In the genomic region with DNA sequence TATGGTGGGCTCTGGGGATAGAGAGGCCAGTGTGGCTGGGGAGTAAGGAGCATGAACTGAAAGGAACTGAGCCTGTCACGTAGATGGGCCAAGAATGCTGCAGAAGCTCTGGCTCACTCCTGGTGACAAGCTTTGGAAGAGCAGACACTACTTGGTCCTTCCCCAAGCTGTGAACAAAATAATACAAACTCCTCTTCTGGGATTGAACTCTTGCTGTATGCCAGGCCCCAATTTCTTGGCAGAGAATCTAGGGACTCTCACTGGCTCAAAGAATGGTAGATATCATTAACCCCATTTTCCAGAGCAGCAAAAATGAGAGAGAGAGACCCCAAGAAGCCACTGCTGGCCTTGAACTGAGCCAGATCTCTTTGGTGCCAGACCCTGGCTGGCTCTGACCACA, we compare ENCODE assay signal across 8 mouse cellular contexts. TPM values are rescaled to one million over a fixed set of nuclear protein-coding genes. Genes with fewer than 3 reads are reported as not detected.
DNase-seq lines count a peak whose midpoint lies in the region; ATAC-seq lines count a peak whose summit lies in the region.

No protein-coding gene starts in this region.

- intact Hi-C loops in left cerebral cortex, postnatal 14 days (cut with DNase I): no loop called here

- H3K4me2 ChIP-seq in neural tube, embryonic 11.5 days (ENCODE audit: low read depth): peak overlapping the region; percentile 95
- peak overlapping the region; percentile 78 for H3K4me2 ChIP-seq in heart, embryonic 16.5 days (ENCODE audit: low read depth, low read length)
- H3K4me2 ChIP-seq in liver, embryonic 16.5 days (ENCODE audit: low read depth, low read length): peak overlapping the region; percentile 25; the same call in 1 of the 2 replicates

- no peaks in the 10 kb centered on the region for H3K9me3 ChIP-seq in neural tube, embryonic 11.5 days (ENCODE audit: control insufficient read depth, low read length)
- no peaks in the 10 kb centered on the region for H3K9me3 ChIP-seq in heart, embryonic 16.5 days (replicated peaks; ENCODE audit: control insufficient read depth, low read length)
- no peaks in the 10 kb centered on the region for H3K9me3 ChIP-seq in liver, embryonic 16.5 days (replicated peaks; ENCODE audit: control insufficient read depth, low read length)

- no peak for DNase-seq in neural tube, embryonic 11.5 days (ENCODE audit: low spot score)
- no peak for DNase-seq in neural tube, embryonic 10.5 days (ENCODE audit: extremely low spot score, low spot score)
- no peak for DNase-seq in left cerebral cortex, postnatal 14 days (ENCODE audit: low spot score in 2 of 2)
- DNase-seq in layer of hippocampus, adult 18-20 months (ENCODE audit: low spot score in 2 of 2): no peak
- no peak for DNase-seq in kidney, postnatal 4 days
- DNase-seq in adrenal gland, postnatal 14 days: no peak

- peaks cover 30% of the 10 kb centered on the region for H3K4me1 ChIP-seq in neural tube, embryonic 11.5 days (ENCODE audit: control insufficient read depth, insufficient read depth, low read length)
- peaks cover 16% of the 10 kb centered on the region for H3K4me1 ChIP-seq in heart, embryonic 16.5 days (ENCODE audit: control insufficient read depth, insufficient read depth, low read length)
- peaks cover 6% of the 10 kb centered on the region for H3K4me1 ChIP-seq in liver, embryonic 16.5 days (ENCODE audit: control insufficient read depth, low read depth, low read length)

- no peaks in the 10 kb centered on the region for H3K36me3 ChIP-seq in neural tube, embryonic 11.5 days (ENCODE audit: control insufficient read depth, insufficient read depth, low read length)
- H3K36me3 ChIP-seq in heart, embryonic 16.5 days (ENCODE audit: control insufficient read depth, insufficient read depth): no peaks in the 10 kb centered on the region
- no peaks in the 10 kb centered on the region for H3K36me3 ChIP-seq in liver, embryonic 16.5 days (ENCODE audit: control insufficient read depth, insufficient read depth)

- H3K27ac ChIP-seq in neural tube, embryonic 11.5 days (ENCODE audit: low read depth, low read length): peak overlapping the region; percentile 68
- no peak overlapping the region for H3K27ac ChIP-seq in heart, embryonic 16.5 days (ENCODE audit: low read length)
- no peak overlapping the region for H3K27ac ChIP-seq in liver, embryonic 16.5 days (ENCODE audit: low read length)

- peaks cover 12% of the 10 kb centered on the region for H3K27me3 ChIP-seq in neural tube, embryonic 11.5 days (ENCODE audit: control insufficient read depth, insufficient read depth, low read length)
- peaks cover 54% of the 10 kb centered on the region for H3K27me3 ChIP-seq in heart, embryonic 16.5 days (ENCODE audit: control insufficient read depth, insufficient read depth, low read length)
- H3K27me3 ChIP-seq in liver, embryonic 16.5 days (ENCODE audit: control insufficient read depth, insufficient read depth, low read depth, low read length): peaks cover 63% of the 10 kb centered on the region

- ATAC-seq in neural tube, embryonic 11.5 days (ENCODE audit: insufficient read depth, low FRiP score, low TSS enrichment): no peak
- ATAC-seq in heart, embryonic 16.5 days (replicated peaks; ENCODE audit: extremely low read depth, insufficient read depth, low FRiP score): no peak
- ATAC-seq in liver, embryonic 16.5 days (ENCODE audit: low read depth): no peak

- peak overlapping the region; percentile 24; the same call in 1 of the 2 replicates for H3K4me3 ChIP-seq in neural tube, embryonic 11.5 days (ENCODE audit: low read depth, low read length)
- H3K4me3 ChIP-seq in heart, embryonic 16.5 days (ENCODE audit: low read length): peak overlapping the region; percentile 62
- peak overlapping the region; percentile 31; the same call in 1 of the 2 replicates for H3K4me3 ChIP-seq in liver, embryonic 16.5 days (ENCODE audit: low read depth, low read length)

- peak overlapping the region; percentile 50 for H3K9ac ChIP-seq in neural tube, embryonic 11.5 days (ENCODE audit: low read length)
- H3K9ac ChIP-seq in heart, embryonic 16.5 days (ENCODE audit: low read length): no peak overlapping the region
- no peak overlapping the region for H3K9ac ChIP-seq in liver, embryonic 16.5 days (ENCODE audit: low read depth, low read length)

- 40% methylated on average over 1 of the region's 1 CpGs for WGBS in neural tube, embryonic 11.5 days
- 41% methylated on average over 1 of the region's 1 CpGs for WGBS in heart, embryonic 16.5 days
- 59% methylated on average over 1 of the region's 1 CpGs for WGBS in liver, embryonic 16.5 days (ENCODE audit: insufficient replicate concordance)

RNA-seq across cellular contexts. Expression of gene Tcf15, which starts 1.9 kb away (rescaled TPM):
- 40.9 and 41.0 TPM in 2 replicates for polyA plus RNA-seq in neural tube, embryonic 11.5 days (2014; fragmentation: Nextera tagmentation; extraction: Ambion mirVana)
- 13.4 and 14.0 TPM in 2 replicates for polyA plus RNA-seq in heart, embryonic 16.5 days (2015; fragmentation: Nextera tagmentation; extraction: Ambion mirVana)
- 0.22 TPM in 1 of 2 replicates, not detected in the other for polyA plus RNA-seq in liver, embryonic 16.5 days (2015; fragmentation: Nextera tagmentation; extraction: Ambion mirVana)
- total RNA-seq in left cerebral cortex, postnatal 14 days (2021): 1 to 10 TPM in 1 of 2 experiments, under 1 TPM in 1; 0.75 to 1.2 TPM
- 1 to 10 TPM; 2.9 to 3.1 TPM for total RNA-seq in layer of hippocampus, adult 18-20 months (2021)
- 20.2 and 22.0 TPM in 2 replicates for total RNA-seq in adrenal gland, postnatal 14 days (2021)

RNA-seq across cellular contexts. Expression of gene Srxn1, which starts 36.2 kb away (rescaled TPM):
- polyA plus RNA-seq in neural tube, embryonic 11.5 days (2014; fragmentation: Nextera tagmentation; extraction: Ambion mirVana): 17.5 and 18.8 TPM in 2 replicates
- polyA plus RNA-seq in heart, embryonic 16.5 days (2015; fragmentation: Nextera tagmentation; extraction: Ambion mirVana): 7.6 and 10.3 TPM in 2 replicates
- polyA plus RNA-seq in liver, embryonic 16.5 days (2015; fragmentation: Nextera tagmentation; extraction: Ambion mirVana): 8.8 and 9.4 TPM in 2 replicates
- 10 to 100 TPM; 58.4 to 62.4 TPM for total RNA-seq in left cerebral cortex, postnatal 14 days (2021)
- 10 to 100 TPM; 74.1 to 84.4 TPM for total RNA-seq in layer of hippocampus, adult 18-20 months (2021)
- total RNA-seq in adrenal gland, postnatal 14 days (2021): 267 and 289 TPM in 2 replicates

Comparison
In these comparisons a context has a peak if more than half of its experiments do, and no peak if none do; other contexts are left out.
1. H3K4me2 ChIP-seq: peak in every context shown above with its lines; median percentile 95 in neural tube, embryonic 11.5 days; 78 in heart, embryonic 16.5 days; 25 in liver, embryonic 16.5 days.